Mouse (Mus musculus) MEL-GATA-1-ER (cell line): ENCODE results near the gene Fbxw8.

Source experiments
- DNase-seq: peaks from one replicate; pipeline ENCODE4 v3.0.0-alpha.2; 2012; ENCODE audit warnings: low read depth; ENCODE audit errors: extremely low read depth

Gene Fbxw8

DNA sequence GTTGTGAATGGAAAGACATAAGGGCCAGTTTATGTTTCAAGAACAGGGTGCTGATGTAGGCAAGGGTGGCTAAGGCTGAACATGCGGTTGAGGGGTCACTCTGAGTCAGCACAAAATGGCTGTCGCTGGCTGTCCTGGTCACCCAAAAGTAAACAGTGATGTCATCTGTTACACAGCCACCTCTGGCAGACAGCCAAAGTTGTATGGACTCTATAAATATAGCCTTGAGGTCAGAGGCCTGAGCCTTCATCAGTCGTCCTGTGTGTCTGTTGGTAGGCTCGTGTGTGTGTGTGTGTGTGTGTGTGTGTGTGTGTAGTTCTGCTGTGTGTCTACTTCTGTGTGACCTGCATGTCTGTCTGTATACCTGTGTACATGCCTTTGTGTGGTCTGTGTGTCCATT is 1.7 kb upstream of the Fbxw8 start:
- DNase-seq: no peak

DNA sequence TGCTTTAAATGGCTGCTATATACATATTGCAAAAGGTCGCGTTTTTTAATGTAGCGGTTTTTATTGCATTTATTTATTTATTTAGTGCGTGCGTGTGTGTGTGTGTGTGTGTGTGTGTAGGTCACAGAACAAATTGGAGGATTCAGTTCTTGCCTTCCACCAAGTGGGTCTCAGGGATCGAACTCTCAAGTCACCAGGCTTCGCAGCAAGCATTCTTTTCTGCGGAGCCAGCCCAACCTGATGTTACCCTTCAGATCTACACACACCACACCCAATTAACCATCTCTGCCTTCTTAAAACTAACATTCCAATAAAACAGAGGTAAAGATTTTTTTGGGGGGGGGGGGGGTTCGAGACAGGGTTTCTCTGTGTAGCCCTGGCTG is 292 bp upstream of the Fbxw8 start:
- DNase-seq: no peak

DNA sequence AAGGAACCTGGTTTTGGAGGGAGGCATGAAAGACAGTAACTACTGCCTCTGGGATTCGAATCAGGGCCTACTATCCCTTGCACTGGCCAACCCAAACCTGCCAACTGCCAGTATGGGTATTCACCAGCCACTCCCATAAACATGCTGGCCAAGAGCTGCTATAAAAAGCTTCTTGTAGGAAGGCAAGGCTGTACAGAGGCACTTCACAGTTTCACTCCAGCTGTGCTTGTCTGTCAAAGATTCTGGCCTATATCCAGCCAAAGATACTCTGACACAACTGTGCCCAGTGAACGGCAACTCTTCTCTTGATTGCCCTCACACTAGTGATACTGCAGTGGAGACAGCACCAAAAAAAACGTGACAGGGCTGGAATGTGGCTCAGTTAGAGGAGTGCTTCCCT is 5.6 kb downstream of the Fbxw8 start:
- no peak for DNase-seq

- DNase-seq: no peak
These were observed 8.0 kb downstream of the Fbxw8 start for GRCm38 (mm10) chr5:118147264-118147663.

DNA sequence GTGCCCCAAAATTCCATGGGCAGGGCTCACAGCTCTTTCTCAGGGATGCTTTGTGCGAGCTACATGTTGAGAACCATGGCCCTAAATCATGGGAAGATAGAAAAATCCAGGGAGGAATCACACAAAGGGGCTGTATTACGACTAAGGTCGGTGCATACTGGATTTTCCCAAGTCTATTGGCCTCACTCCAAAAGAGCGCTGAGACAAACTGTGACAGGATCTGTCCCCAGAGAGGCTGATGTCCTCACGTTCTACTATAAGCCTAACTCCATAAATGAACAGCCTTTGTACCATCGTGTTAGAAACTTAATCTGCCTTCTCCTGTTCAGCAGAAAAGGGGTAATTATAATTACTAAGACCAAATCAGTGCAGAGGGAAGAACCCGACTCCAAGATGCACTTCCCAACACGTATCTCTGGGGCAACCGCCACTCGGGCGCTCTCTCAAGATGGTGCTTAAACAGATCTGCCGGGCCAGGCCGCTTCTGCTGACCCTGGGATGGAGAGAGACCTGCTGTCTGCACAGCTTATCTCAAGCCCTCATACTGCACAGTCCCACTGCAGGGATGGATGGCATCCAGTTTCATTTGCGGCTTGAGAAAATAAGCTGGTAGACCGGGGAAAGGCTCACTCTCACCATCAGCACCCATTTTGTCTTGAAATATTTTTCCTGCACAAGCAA is 9.1 kb downstream of the Fbxw8 start:
- DNase-seq: no peak

- no peak for DNase-seq
These were observed 9.8 kb downstream of the Fbxw8 start for GRCm38 (mm10) chr5:118145458-118145857.

DNA sequence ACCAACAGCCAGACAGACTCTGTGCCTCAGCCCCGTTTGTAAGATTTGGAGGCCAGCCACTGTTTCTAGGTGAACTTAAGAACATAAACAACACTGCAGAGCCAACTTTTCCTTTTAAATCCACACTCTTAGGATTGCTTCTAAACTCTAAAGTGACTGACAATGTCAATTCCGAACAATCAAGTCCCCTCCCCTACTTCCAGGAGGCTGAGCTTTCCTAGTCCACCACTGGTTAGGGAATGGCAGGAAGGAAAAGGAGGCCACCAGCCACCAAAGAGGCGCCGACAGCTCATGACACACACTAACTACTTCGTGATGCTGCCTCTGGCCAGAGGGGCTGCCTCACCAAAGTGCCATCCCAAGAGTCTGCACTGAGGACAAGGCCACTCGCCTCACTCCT is 10.5 kb downstream of the Fbxw8 start:
- no peak for DNase-seq

- DNase-seq: no peak
These were observed 10.9 kb downstream of the Fbxw8 start for GRCm38 (mm10) chr5:118144327-118144726.

GRCm38 (mm10) chr5:118143211-118144026 is 11.8 kb downstream of the Fbxw8 start:
- no peak for DNase-seq

GRCm38 (mm10) chr5:118142471-118142870 is 12.8 kb downstream of the Fbxw8 start:
- DNase-seq: no peak

GRCm38 (mm10) chr5:118139630-118140029 is 15.6 kb downstream of the Fbxw8 start:
- DNase-seq: no peak

- DNase-seq: no peak
These were observed 18.9 kb downstream of the Fbxw8 start for GRCm38 (mm10) chr5:118136391-118136790.

- DNase-seq: no peak
These were observed 26.6 kb downstream of the Fbxw8 start for GRCm38 (mm10) chr5:118128651-118129050.

DNA sequence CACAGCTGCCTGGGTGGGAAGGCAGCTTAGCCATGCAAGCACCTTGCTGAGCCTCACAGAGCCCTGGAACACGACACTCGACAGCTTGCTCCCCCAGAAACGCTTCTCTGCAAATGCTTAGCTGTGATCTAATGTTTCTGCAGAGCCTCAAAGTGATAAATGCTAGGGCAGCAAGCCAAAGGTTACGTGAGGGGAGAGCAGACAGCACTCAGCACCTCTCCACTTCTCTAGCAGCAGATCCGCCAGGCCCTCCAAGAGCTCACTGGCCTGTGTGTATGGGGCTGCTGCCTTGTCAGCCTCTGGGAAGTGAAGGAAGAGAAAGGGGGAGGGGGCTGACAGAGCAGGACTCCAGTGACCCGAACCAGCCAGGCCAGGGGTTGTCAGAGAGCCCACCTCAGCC is 27.1 kb downstream of the Fbxw8 start:
- no peak for DNase-seq

GRCm38 (mm10) chr5:118126671-118127070 is 28.6 kb downstream of the Fbxw8 start:
- DNase-seq: no peak

- DNase-seq: no peak
These were observed 32.2 kb downstream of the Fbxw8 start for GRCm38 (mm10) chr5:118123096-118123495.

- DNase-seq: no peak
These were observed 33.3 kb downstream of the Fbxw8 start for GRCm38 (mm10) chr5:118121928-118122327.

- DNase-seq: no peak
These were observed 34.6 kb downstream of the Fbxw8 start for GRCm38 (mm10) chr5:118120670-118121069.

DNA sequence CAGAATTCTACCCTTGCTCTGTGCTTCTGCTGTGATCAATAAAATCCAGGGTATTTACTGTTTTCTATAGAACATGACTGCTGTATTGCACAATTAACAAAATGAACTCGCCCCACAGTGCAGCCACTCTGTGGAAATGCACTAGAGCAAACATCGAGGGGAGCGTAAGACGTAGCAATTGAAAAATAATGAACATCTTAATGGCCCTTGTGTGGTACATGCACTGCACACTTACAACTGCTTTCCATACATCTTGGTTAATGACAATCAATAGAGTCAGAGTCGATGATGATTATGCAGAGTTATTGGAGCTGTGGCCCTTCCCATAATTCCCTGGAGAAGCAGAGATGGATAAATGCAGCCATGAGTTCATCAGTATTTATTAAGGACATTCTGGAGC is 36.3 kb downstream of the Fbxw8 start:
- DNase-seq: no peak

- no peak for DNase-seq
These were observed 36.9 kb downstream of the Fbxw8 start for GRCm38 (mm10) chr5:118118351-118118750.

GRCm38 (mm10) chr5:118113617-118114016 is 41.6 kb downstream of the Fbxw8 start:
- no peak for DNase-seq

- DNase-seq: no peak
These were observed 42.2 kb downstream of the Fbxw8 start for GRCm38 (mm10) chr5:118113043-118113442.
